Mouse (Mus musculus) hindbrain, embryonic 12.5 days (tissue): ENCODE data around the gene H2-M10.2. TPM values are rescaled to one million over a fixed set of nuclear protein-coding genes. Genes with fewer than 3 reads are reported as not detected.
"Not testable (repeated sequence)": the region's sequence is repeated elsewhere in the genome, so short reads cannot be mapped to it uniquely, and the experiment has no call there.

Experiments used
- ATAC-seq: fragments of 200-750 bp; cut with Nextera tagmentation; 2 replicates; pipeline ENCODE4 v1.8.0; 2017; ENCODE audit warnings: moderate TSS enrichment; ENCODE audit not compliant: low FRiP score
- H3K27ac ChIP-seq: fragments of 300-500 bp; sonication (generic); 2 replicates; pipeline ENCODE4 v1.5.1; 2016; ENCODE audit warnings: mild to moderate bottlenecking
- H3K27me3 ChIP-seq: fragments of 300-500 bp; sonication (generic); 2 replicates; pipeline ENCODE4 v1.6.1; 2016; ENCODE audit warnings: mild to moderate bottlenecking
- H3K36me3 ChIP-seq: fragments of 300-500 bp; sonication (generic); 2 replicates; pipeline ENCODE4 v1.6.1; 2016; ENCODE audit warnings: mild to moderate bottlenecking
- H3K4me1 ChIP-seq: fragments of 300-500 bp; sonication (generic); 2 replicates; pipeline ENCODE4 v1.6.1; 2016
- H3K4me2 ChIP-seq: fragments of 300-500 bp; sonication (generic); replicated peaks from 2 replicates; pipeline ENCODE4 v1.6.1; 2016; ENCODE audit warnings: mild to moderate bottlenecking
- H3K4me3 ChIP-seq: fragments of 300-500 bp; sonication (generic); 2 replicates; pipeline ENCODE4 v1.5.1; 2016; ENCODE audit warnings: mild to moderate bottlenecking
- H3K9ac ChIP-seq: fragments of 300-500 bp; sonication (generic); 2 replicates; pipeline ENCODE4 v1.6.1; 2016; ENCODE audit warnings: mild to moderate bottlenecking, moderate library complexity
- H3K9me3 ChIP-seq: fragments of 300-500 bp; sonication (generic); replicated peaks from 2 replicates; pipeline ENCODE4 v1.6.1; 2016; ENCODE audit warnings: mild to moderate bottlenecking
- WGBS: fragments of 180-500 bp; shearing (Covaris S2); methylation state at CpG from one replicate; pipeline ENCODE4 v1.1.7; 2016; 5-methylcytosine and 5-hydroxymethylcytosine counted together
- polyA plus RNA-seq: library from polyadenylated mRNA; unstranded; fragments of >200 nt; fragmentation: Nextera tagmentation; extraction: Ambion mirVana; gene quantifications from 2 replicates; pipeline ENCODE4 v1.2.1, GENCODE M21; 2016

The H2-M10.2 gene
- polyA plus RNA-seq, 1 experiment from 2014 or later = 0.19 TPM

DNA sequence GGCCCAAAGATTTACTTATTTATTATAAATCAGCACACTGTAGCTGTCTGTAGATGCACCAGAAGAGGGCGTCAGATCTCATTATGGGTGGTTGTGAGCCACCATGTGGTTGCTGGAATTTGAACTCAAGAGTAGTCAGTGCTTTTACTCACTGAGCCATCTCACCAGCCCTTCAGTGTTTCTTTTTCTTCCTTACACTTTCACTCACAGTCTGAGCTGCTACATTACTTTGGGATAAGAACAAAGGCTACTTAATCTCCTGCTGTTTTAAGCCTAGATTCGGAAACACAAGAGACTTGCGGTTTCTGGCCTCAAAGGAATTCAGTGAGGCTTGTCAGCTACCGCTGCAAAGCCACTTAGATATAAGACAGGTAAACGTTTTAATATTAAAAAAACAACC, 42.3 kb downstream of the H2-M10.2 start:
- H3K9me3 ChIP-seq = no peaks in the 10 kb centered on the region
- no peaks in the 10 kb centered on the region for H3K36me3 ChIP-seq
- H3K27me3 ChIP-seq = peaks cover 15% of the 10 kb centered on the region
- no peaks in the 10 kb centered on the region for H3K4me1 ChIP-seq
- H3K27ac ChIP-seq = no peak overlapping the region
- no peak overlapping the region for H3K4me2 ChIP-seq
- WGBS = 36% methylated on average over 5 of the region's 5 CpGs
- ATAC-seq = no peak
- no peak overlapping the region for H3K9ac ChIP-seq
- no peak overlapping the region for H3K4me3 ChIP-seq

DNA sequence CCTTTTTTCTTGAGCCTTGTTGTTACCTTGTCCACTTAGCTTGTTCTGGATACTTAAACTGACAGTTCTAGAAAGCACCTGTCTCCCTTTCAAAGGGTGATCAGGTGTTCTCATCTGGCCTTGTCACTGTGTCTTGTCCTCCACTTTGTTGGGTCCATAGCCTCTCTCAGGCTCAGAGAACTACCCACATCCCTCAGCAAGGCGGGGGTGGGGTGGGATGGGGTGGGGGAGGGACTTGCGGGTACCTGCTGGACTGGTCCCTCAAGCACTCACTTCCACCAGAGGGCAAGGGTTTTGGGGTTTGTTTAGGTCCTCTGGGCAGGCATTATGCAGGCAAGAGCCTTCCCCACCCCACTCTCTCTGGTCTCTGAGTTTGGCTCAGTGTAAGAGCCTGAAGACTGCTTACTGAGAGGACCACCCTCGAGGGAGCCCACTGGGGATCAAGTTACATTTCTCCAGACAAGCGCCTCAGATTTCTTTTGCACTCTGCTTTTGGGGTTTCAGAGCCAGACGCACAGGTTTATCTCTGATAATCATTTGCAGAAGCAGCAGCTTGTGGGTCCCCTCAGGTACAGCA, 45.6 kb downstream of the H2-M10.2 start:
- peaks cover 27% of the 10 kb centered on the region for H3K27me3 ChIP-seq
- 19% methylated on average over 5 of the region's 5 CpGs for WGBS
- no peak for ATAC-seq
- no peaks in the 10 kb centered on the region for H3K9me3 ChIP-seq
- H3K4me2 ChIP-seq = no peak overlapping the region
- H3K4me1 ChIP-seq = peaks cover 6% of the 10 kb centered on the region
- no peak overlapping the region for H3K9ac ChIP-seq
- no peak overlapping the region for H3K4me3 ChIP-seq
- no peaks in the 10 kb centered on the region for H3K36me3 ChIP-seq
- H3K27ac ChIP-seq = no peak overlapping the region

- 0 out of 2 replicates have a peak, but pooled peaks have one; percentile 43 for ATAC-seq
- H3K9ac ChIP-seq = peak overlapping the region; percentile 24; the same call in 1 of the 2 replicates
- WGBS = 2% methylated on average over 27 of the region's 27 CpGs
These were observed 48.9 kb downstream of the H2-M10.2 start for GRCm38 (mm10) chr17:36237321-36237921.

DNA sequence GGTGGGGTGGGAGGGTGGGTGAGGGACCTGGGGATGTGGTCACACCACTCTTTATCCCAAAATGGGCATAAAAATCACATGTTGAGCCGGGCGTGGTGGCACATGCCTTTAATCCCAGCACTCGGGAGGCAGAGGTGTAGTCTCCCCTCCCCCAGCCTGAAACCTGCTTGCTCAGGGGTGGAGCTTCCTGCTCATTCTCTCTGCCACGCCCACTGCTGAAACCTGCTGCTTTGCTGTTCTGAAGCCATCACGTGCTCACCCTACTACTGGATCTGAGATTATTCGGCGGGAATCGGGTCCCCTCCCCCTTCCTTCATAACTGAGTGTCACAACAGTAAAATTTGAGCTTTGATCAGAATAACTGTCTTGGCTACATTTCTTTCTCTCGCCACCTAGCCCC, 51.0 kb downstream of the H2-M10.2 start:
- H3K9ac ChIP-seq, H3K4me3 ChIP-seq, H3K9me3 ChIP-seq, H3K27ac ChIP-seq, H3K4me1 ChIP-seq, H3K4me2 ChIP-seq, H3K36me3 ChIP-seq, ATAC-seq: not testable (repeated sequence)
- WGBS = 36% methylated on average over 8 of the region's 9 CpGs
- H3K27me3 ChIP-seq = peaks cover 59% of the 10 kb centered on the region

More at GRCm38 (mm10) chr17:36237321-36237921, 48.9 kb downstream of the H2-M10.2 start:
- no peak overlapping the region for H3K27ac ChIP-seq
- peaks cover 53% of the 10 kb centered on the region for H3K27me3 ChIP-seq
- peaks cover 6% of the 10 kb centered on the region for H3K4me1 ChIP-seq
- H3K4me3 ChIP-seq = peak overlapping the region; percentile 25
- H3K36me3 ChIP-seq = no peaks in the 10 kb centered on the region
- H3K9me3 ChIP-seq = no peaks in the 10 kb centered on the region
- peak overlapping the region; percentile 54 for H3K4me2 ChIP-seq

Other genes with a start within 250 kb of the H2-M10.2 start
- gene H2-T22, start 243.7 kb downstream of the H2-M10.2 start, polyA plus RNA-seq = 7.8 and 9.2 TPM in 2 replicates
- not detected in 2 replicates for gene Gm6034, start 243.5 kb downstream of the H2-M10.2 start, polyA plus RNA-seq
- not detected in 2 replicates for gene Gm11127, start 228.1 kb downstream of the H2-M10.2 start, polyA plus RNA-seq
- not detected in 2 replicates for gene Gm19684, start 164.8 kb downstream of the H2-M10.2 start, polyA plus RNA-seq
- not detected in 2 replicates for gene Gm7030, start 157.1 kb downstream of the H2-M10.2 start, polyA plus RNA-seq
- not detected in 2 replicates for gene Gm8909, start 118.0 kb downstream of the H2-M10.2 start, polyA plus RNA-seq
- not detected in 2 replicates for gene H2-T3, start 96.2 kb downstream of the H2-M10.2 start, polyA plus RNA-seq
- gene Rpp21, start 28.4 kb downstream of the H2-M10.2 start, polyA plus RNA-seq = 75.5 and 89.2 TPM in 2 replicates
- gene Trim39, start 14.2 kb downstream of the H2-M10.2 start, polyA plus RNA-seq = 26.0 and 28.6 TPM in 2 replicates
- gene H2-M10.1, start 39.7 kb upstream of the H2-M10.2 start, polyA plus RNA-seq = not detected in 2 replicates
- not detected in 2 replicates for gene H2-M10.3, start 81.9 kb upstream of the H2-M10.2 start, polyA plus RNA-seq
- gene H2-M10.4, start 175.8 kb upstream of the H2-M10.2 start, polyA plus RNA-seq = not detected in 2 replicates